Mouse (Mus musculus): ENCODE results near the gene Nfic.

The Nfic gene

GRCm38 (mm10) chr10:81430141-81430830 lies 25.1 kb downstream of the Nfic start:
- peak; percentile 67 for DNase-seq (ENCODE audit: low spot score)

DNA sequence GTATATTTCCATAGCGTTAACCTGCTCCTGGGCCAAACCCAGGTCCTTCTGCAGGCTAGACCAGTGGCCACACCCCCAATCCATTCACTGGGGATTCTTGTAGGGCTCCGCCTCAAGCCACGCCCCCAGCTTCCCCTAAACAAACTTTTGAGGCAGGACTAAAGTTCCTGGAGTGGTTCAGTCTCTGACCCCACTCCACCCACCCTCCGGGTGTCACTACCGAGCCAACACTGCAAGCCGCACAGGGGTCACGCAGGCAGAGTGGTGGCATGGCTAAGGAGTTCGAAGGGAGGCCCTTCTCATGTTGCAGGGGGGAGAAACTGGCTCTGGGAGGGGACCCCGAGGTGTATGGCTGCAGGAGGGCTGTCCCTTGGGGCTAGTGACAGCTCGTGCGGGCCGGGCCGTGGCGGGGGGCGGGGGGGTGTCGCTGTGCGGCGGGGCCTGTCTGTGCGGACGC lies 25.8 kb downstream of the Nfic start:
- peak; percentile 77 for DNase-seq (ENCODE audit: low spot score)

DNA sequence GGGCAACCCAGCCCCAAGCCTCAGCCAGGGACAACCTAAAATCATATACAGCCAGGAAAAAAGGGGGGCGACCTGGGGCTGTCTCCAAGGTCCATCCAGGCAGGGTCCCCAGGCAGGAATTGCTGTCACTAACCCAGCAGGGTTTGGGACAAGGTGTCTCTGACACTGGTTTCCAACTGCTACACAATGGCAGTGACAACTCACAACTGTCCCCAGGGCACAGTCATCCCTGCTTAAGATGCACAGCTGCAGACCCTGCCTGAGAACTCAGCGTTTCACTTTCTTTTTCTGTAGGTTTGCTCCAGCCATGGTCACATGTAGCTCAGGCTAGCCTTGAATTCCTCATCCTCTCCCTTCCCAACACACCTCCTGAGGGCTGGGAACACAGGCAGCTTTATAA lies 26.3 kb downstream of the Nfic start:
- no peak for DNase-seq (ENCODE audit: low spot score)

GRCm38 (mm10) chr10:81428507-81428870 lies 26.9 kb downstream of the Nfic start:
- DNase-seq (ENCODE audit: low spot score), result no peak

- DNase-seq (ENCODE audit: low spot score), result no peak
Observed at GRCm38 (mm10) chr10:81427804-81428506, 27.5 kb downstream of the Nfic start.

GRCm38 (mm10) chr10:81427327-81427726 lies 28.1 kb downstream of the Nfic start:
- DNase-seq (ENCODE audit: low spot score), result no peak

GRCm38 (mm10) chr10:81426897-81427296 lies 28.5 kb downstream of the Nfic start:
- no peak for DNase-seq (ENCODE audit: low spot score)

- DNase-seq (ENCODE audit: low spot score), result no peak
Observed at GRCm38 (mm10) chr10:81426081-81426671, 29.3 kb downstream of the Nfic start.

DNA sequence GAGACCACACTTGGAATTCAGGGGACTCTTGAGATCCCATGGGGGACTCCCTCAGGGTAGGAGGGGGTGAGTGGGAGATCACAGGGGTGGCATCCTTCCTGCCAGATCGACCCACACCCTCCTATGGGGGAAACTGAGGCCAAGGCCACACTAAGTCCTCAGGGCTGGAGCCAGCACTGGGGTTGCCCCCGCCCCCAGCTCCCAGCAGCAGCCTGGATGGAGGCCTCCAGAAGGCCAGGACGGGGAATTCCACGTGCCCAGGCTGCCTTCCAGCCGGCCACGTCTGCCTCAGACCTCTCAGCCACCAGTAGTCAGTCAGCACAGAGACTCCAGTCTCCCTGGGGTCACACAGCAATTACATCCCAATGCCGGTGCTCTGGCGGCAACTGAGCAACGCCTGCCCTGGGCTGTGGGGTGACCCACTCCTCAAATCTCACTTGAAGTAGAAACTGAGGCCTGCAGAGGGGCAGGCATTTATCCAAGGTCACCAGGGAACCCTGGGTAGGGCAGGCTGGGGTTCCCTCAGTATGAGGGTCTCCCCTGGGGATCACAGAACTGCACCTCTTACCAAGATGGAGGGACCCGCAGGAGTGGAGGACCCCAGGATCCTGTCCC lies 30.1 kb downstream of the Nfic start:
- no peak for DNase-seq (ENCODE audit: low spot score)

DNA sequence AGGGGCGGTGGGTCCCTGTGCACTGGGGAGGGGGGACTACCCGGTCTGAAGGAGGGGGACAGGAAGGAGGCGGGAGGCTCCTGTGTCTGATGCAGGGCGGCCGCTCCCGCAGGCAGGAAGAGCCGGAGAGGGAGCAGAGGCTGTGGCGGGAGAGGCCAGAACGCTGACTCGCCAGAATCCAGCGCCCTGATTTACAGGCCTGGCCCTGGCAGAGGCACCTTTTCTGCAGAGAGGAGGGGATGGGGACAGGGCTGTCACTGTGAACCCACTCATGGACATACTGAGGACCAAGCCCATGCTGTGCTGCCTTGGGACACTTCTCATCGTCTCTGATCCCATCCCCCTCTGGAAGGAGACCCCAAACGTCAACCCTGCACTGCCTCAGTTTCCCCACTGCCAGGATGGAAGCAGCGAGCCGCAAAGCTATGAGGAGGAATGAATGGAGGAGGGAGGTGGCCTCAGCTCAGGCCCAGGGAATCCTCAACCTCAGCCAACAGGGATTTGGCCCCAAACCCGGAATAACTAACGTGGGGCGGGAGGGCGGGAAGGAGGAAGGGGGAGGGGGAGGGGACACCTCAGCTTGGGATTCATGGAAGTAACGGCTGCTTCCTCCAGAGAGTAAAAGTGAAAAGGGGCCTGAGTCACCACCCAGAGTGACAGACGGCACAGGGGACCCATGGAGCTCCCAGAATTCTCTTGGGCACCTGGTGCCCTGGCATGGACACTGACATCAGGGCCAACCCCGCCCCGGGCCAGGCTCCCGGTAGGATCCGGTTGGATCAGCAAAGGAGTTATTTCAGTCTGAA lies 31.0 kb downstream of the Nfic start:
- DNase-seq (ENCODE audit: low spot score), result no peak

DNA sequence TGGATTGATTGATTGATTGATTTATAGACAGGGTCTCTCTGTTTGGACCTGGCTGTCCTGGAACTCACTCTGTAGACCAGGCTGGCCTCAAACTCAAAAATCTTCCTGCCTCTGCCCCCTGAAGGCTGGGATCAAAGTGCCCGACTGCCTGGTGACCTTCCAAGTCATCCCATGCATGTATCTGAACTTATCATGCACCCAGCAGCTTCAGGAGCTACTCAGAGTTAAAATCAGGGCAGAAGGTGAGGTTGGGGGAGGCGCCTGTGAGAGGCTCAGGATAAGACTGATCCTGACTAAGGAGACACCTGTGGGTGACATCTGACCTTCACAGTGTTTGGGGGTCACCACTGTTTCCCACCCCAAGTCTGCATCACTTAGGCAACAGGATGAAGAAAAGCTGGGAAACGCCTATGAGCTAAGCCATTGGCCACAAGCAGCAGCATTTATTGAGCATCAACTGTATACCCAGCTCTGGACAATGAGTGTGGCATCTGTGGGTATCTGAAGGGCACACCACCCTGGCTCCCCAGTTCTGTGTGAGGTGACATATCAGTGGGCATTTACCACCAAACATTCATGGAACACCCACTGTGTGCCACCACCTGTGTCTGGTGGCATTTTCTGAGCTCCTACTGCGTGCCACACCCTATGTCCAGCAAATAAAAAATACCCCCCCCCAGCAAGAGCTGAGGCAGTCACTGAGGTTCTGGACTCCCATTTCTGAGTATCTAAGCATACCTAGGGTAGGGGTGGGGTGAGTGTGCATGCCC lies 31.8 kb downstream of the Nfic start:
- DNase-seq (ENCODE audit: low spot score), result no peak

GRCm38 (mm10) chr10:81422661-81423217 lies 32.7 kb downstream of the Nfic start:
- DNase-seq (ENCODE audit: low spot score), result no peak

DNA sequence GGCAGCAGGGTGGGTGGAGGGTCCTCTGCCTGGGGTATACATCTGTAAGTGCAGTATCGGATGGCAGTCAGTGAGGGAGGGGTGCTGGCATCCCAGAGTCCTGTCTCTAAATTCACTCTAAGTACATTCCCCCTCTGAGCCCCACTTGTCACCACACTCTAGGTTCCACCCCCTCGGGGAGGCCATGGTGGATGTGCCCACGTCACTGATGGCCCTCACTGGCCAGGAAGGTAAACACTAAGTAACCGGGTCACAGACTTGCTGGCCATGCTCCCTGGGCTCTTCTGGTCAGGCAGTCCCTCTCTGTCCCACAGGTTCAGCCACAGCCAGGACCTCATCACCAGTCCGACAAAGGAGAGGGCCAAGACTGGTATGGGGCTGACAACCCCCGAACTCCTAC lies 33.2 kb downstream of the Nfic start:
- DNase-seq (ENCODE audit: low spot score), result no peak

DNA sequence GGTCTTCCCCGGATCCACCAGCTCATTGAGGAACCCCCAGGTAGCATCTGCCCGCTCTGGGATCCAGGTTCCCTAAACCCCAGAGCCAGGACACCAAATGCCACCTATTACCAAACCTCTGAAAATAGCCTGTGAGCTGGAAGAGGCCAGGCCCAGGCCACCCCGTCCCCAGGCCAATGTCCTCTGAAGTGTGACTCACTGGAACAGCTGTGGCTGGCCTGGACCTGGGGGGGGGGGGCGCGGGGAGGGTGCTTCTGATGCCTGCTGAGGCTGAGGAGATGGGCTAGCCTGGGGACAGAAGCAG lies 33.7 kb downstream of the Nfic start:
- no peak for DNase-seq (ENCODE audit: low spot score)

DNA sequence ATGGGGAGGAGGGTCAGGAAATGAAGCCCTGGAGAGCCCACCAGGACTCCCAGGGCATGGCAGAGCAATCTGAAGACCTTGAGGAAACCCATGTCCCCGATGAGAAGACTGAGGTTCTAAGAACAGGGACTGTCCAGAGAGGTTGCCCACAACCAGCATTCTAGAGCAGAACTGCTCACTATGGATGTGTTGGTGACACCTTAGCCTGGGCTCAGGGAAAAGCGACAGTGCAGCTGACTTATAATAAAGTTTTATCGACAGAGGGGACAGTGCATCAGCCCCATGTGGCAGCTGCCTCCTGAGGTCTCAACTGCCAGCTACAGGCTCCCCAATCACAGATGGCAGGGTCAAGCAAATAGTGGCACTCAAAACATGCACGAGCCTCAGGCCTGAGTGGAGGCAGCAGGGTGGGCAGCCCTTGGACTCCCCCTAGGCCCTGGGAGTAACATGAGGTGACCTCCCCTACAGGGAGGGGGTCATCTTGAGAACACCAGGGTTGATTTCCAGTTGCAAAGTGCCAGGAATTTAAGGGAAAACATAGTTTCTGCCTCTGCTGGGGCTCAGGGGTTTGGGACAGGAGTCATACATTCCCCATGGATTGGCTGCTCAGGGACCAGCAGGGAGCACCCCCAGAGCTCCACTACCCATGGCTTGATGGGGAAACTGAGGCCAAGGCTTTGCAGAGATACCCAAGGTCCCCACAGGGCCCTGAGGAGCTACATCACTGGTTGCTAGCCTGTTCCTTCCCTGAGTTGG lies 34.2 kb downstream of the Nfic start:
- DNase-seq (ENCODE audit: low spot score), result no peak

DNA sequence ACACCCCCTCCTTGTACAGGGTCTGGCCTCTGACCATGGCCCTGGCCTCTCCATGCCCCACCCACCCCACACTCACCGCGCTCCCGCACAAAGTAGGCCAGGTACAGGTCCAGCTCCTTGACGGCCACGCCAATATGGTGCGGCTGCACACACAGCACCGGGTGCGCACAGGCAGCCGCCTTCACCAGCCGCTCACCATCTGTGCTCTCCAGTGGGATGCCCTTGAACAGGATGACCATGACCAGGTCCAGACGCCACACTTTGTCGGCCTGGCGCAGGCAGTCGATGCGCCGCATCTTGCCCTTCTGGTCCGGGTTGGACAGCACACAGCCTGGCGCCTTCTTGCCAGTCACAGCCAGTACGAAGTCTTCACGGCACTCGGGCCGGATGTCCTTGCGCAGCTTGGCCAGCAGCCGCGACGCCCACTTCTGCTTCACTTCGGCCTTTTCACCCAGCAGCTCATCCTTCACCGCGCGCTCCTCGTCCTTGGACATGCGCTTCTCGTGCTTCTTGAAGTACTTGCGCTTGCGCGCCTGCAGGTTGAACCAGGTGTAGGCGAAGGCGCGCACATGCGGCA lies 35.2 kb downstream of the Nfic start:
- DNase-seq (ENCODE audit: low spot score), result no peak

- DNase-seq (ENCODE audit: low spot score), result no peak
Observed at GRCm38 (mm10) chr10:81419111-81419928, 36.1 kb downstream of the Nfic start.

DNA sequence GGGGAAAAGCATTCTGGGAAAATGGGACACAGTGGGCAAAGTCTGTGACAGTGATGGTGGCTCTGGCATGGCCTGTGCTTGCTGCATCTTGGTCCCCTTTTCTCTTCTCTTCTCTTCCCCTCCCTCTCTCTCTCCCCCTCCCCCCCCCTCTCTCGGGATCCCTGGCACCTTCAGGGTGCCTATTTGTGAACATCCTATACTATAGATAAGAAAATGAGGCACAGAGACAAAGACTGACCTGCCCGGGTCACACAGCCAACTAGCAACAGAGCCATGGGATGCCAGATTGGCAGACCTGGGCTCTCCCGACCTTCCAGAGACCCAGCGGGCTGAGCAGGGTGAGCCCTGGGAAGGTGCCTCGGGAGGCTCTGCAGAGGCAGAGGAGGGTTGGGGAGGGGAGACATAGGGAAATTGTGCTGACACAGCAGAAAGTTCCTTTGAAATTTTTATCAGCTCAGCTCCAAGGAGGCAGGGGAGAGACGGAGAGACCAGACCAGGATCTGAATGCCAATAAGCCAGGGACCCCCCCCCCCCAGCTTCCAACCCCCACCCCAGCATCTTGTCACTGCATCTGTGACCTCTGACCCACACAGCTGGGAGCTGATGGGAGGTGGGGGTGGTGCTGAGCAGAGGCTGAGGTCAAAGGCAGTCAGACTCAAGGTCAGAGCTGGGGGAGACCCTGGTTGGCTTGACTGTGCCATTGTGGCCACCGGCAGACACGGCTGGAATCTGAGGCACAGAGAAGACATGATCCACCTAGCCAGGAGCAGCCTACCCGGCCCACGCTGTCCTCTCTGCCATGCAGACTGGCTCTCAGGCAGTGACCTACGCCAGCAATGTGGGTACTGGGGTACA lies 37.0 kb downstream of the Nfic start:
- no peak for DNase-seq (ENCODE audit: low spot score)

Measured in spleen, adult 12 weeks (tissue).